Mouse (Mus musculus) lung, embryonic 14.5 days (tissue): ENCODE measurements around the gene Prkcz. TPM values are rescaled to one million over a fixed set of nuclear protein-coding genes. Genes with fewer than 3 reads are reported as not detected.

Source experiments
- ATAC-seq: fragments of 200-750 bp; cut with Nextera tagmentation; 2 replicates; pipeline ENCODE4 v1.8.0; 2017; ENCODE audit warnings: mild to moderate bottlenecking, moderate TSS enrichment, moderate library complexity; ENCODE audit not compliant: insufficient read depth
- DNase-seq: peaks from one replicate; pipeline ENCODE4 v3.0.0-alpha.2; 2015
- H3K27ac ChIP-seq: fragments of 300-500 bp; sonication (generic); 2 replicates; pipeline ENCODE4 v1.5.1; 2014; ENCODE audit warnings: low read depth, mild to moderate bottlenecking, moderate library complexity
- H3K27me3 ChIP-seq: fragments of 300-500 bp; sonication (generic); 2 replicates; pipeline ENCODE4 v1.6.1; 2014; ENCODE audit warnings: low read length, control low read depth; ENCODE audit not compliant: insufficient read depth
- H3K36me3 ChIP-seq: fragments of 300-500 bp; sonication (generic); 2 replicates; pipeline ENCODE4 v1.6.1; 2014; ENCODE audit warnings: control low read depth; ENCODE audit not compliant: insufficient read depth
- H3K4me1 ChIP-seq: fragments of 300-500 bp; sonication (generic); 2 replicates; pipeline ENCODE4 v1.6.1; 2014; ENCODE audit warnings: antibody characterized with exemption, control low read depth; ENCODE audit not compliant: insufficient read depth
- H3K4me2 ChIP-seq: fragments of 300-500 bp; sonication (generic); 2 replicates; pipeline ENCODE4 v1.6.1; 2014; ENCODE audit warnings: mild to moderate bottlenecking
- H3K4me3 ChIP-seq: fragments of 300-500 bp; sonication (generic); 2 replicates; pipeline ENCODE4 v1.5.1; 2014; ENCODE audit warnings: low read depth, low read length
- H3K9ac ChIP-seq: fragments of 300-500 bp; sonication (generic); 2 replicates; pipeline ENCODE4 v1.6.1; 2014
- H3K9me3 ChIP-seq: fragments of 300-500 bp; sonication (generic); 2 replicates; pipeline ENCODE4 v1.6.1; 2016; ENCODE audit warnings: low read depth, low read length, control low read depth
- CTCF ChIP-seq: IDR thresholded peaks from 2 replicates; pipeline ENCODE4 v1.5.1; 2016; ENCODE audit warnings: antibody characterized with exemption, low read depth
- WGBS: fragments of 180-500 bp; shearing (Covaris S2); extraction: QIAGEN DNeasy Blood & Tissue Kit; methylation state at CpG from one replicate; pipeline ENCODE4 v1.1.7; 2014; 5-methylcytosine and 5-hydroxymethylcytosine counted together
- polyA plus RNA-seq: library from polyadenylated mRNA; unstranded; fragments of >200 nt; fragmentation: Nextera tagmentation; extraction: Ambion mirVana; gene quantifications from 2 replicates; pipeline ENCODE4 v1.2.1, GENCODE M21; 2014

Gene Prkcz
- polyA plus RNA-seq, 1 experiment from 2014 or later: 12.7 TPM

GRCm38 (mm10) chr4:155282231-155282630 is 78.9 kb downstream of the Prkcz start:
- DNase-seq (peak; percentile 31), ATAC-seq (no peak)
- H3K9me3 ChIP-seq: no peaks in the 10 kb centered on the region
- no peak for TF ChIP-seq CTCF
- H3K27ac ChIP-seq: peak overlapping the region; percentile 92
- no peak overlapping the region for H3K9ac ChIP-seq
- H3K27me3 ChIP-seq: no peaks in the 10 kb centered on the region
- WGBS: 21% methylated on average over 6 of the region's 6 CpGs
- H3K36me3 ChIP-seq: no peaks in the 10 kb centered on the region
- H3K4me2 ChIP-seq: peak overlapping the region; percentile 49; the same call in 1 of the 2 replicates
- no peak overlapping the region for H3K4me3 ChIP-seq
- H3K4me1 ChIP-seq: peaks cover 13% of the 10 kb centered on the region

GRCm38 (mm10) chr4:155281652-155282051 is 79.5 kb downstream of the Prkcz start:
- no peak for TF ChIP-seq CTCF
- no peak overlapping the region for H3K9ac ChIP-seq
- no peak overlapping the region for H3K4me2 ChIP-seq
- no peaks in the 10 kb centered on the region for H3K9me3 ChIP-seq
- DNase-seq (no peak), ATAC-seq (no peak)
- peaks cover 13% of the 10 kb centered on the region for H3K4me1 ChIP-seq
- WGBS: 73% methylated on average over 8 of the region's 8 CpGs
- no peaks in the 10 kb centered on the region for H3K27me3 ChIP-seq
- H3K4me3 ChIP-seq: no peak overlapping the region
- no peaks in the 10 kb centered on the region for H3K36me3 ChIP-seq
- H3K27ac ChIP-seq: peak overlapping the region; percentile 92; the same call in 1 of the 2 replicates

GRCm38 (mm10) chr4:155281227-155281626 is 79.9 kb downstream of the Prkcz start:
- Histone ChIP-seq H3K36me3 (no peaks in the 10 kb centered on the region), H3K9me3 (no peaks in the 10 kb centered on the region), H3K27me3 (no peaks in the 10 kb centered on the region), H3K4me2 (no peak overlapping the region), H3K4me3 (no peak overlapping the region), H3K27ac (no peak overlapping the region), H3K4me1 (peaks cover 13% of the 10 kb centered on the region), H3K9ac (no peak overlapping the region)
- DNase-seq: no peak
- 60% methylated on average over 2 of the region's 2 CpGs for WGBS
- ATAC-seq: no peak
- no peak for TF ChIP-seq CTCF

- Histone ChIP-seq H3K27me3 (no peaks in the 10 kb centered on the region), H3K4me2 (no peak overlapping the region), H3K4me3 (no peak overlapping the region), H3K9me3 (no peaks in the 10 kb centered on the region), H3K36me3 (no peaks in the 10 kb centered on the region), H3K9ac (no peak overlapping the region), H3K4me1 (peaks cover 13% of the 10 kb centered on the region), H3K27ac (no peak overlapping the region)
- TF ChIP-seq CTCF: no peak
- no peak for DNase-seq
- ATAC-seq: no peak
- WGBS: 73% methylated on average over 1 of the region's 1 CpGs
Observed at GRCm38 (mm10) chr4:155280768-155281121, 80.4 kb downstream of the Prkcz start.

- Histone ChIP-seq H3K36me3 (no peaks in the 10 kb centered on the region), H3K27ac (peak overlapping the region; percentile 32; the same call in 1 of the 2 replicates), H3K4me1 (peaks cover 13% of the 10 kb centered on the region), H3K9ac (no peak overlapping the region), H3K27me3 (no peaks in the 10 kb centered on the region), H3K4me2 (no peak overlapping the region), H3K4me3 (no peak overlapping the region), H3K9me3 (no peaks in the 10 kb centered on the region)
- no peak for TF ChIP-seq CTCF
- WGBS: 35% methylated on average over 16 of the region's 16 CpGs
- peak; percentile 76 for DNase-seq
- ATAC-seq: no peak
Observed at GRCm38 (mm10) chr4:155279926-155280767, 81.0 kb downstream of the Prkcz start.

GRCm38 (mm10) chr4:155279054-155279453 is 82.1 kb downstream of the Prkcz start:
- H3K9ac ChIP-seq: no peak overlapping the region

GRCm38 (mm10) chr4:155277963-155278362 is 83.2 kb downstream of the Prkcz start:
- H3K9me3 ChIP-seq: no peaks in the 10 kb centered on the region
- no peak for DNase-seq
- H3K4me2 ChIP-seq: no peak overlapping the region
- WGBS: 58% methylated on average over 6 of the region's 6 CpGs
- no peak for TF ChIP-seq CTCF
- no peak overlapping the region for H3K27ac ChIP-seq
- H3K4me3 ChIP-seq: no peak overlapping the region
- no peak for ATAC-seq
- no peaks in the 10 kb centered on the region for H3K27me3 ChIP-seq
- no peaks in the 10 kb centered on the region for H3K36me3 ChIP-seq
- peaks cover 17% of the 10 kb centered on the region for H3K4me1 ChIP-seq
- no peak overlapping the region for H3K9ac ChIP-seq

More at GRCm38 (mm10) chr4:155279054-155279453, 82.1 kb downstream of the Prkcz start:
- no peaks in the 10 kb centered on the region for H3K36me3 ChIP-seq
- peak; percentile 51 for TF ChIP-seq CTCF
- no peak overlapping the region for H3K27ac ChIP-seq
- WGBS: 78% methylated on average over 8 of the region's 8 CpGs
- DNase-seq (peak; percentile 42), ATAC-seq (no peak)
- H3K9me3 ChIP-seq: no peaks in the 10 kb centered on the region
- H3K4me3 ChIP-seq: no peak overlapping the region
- H3K4me1 ChIP-seq: peaks cover 17% of the 10 kb centered on the region
- H3K27me3 ChIP-seq: no peaks in the 10 kb centered on the region
- no peak overlapping the region for H3K4me2 ChIP-seq
